Mouse (Mus musculus) lung, embryonic 14.5 days (tissue): ENCODE data around the gene Sos2. TPM values are rescaled to one million over a fixed set of nuclear protein-coding genes. Genes with fewer than 3 reads are reported as not detected.
A peak's percentile ranks its signal among the peaks of the same experiment; 100 is the strongest.

ENCODE experiments used
- ATAC-seq: fragments of 200-750 bp; cut with Nextera tagmentation; 2 replicates; pipeline ENCODE4 v1.8.0; 2017; ENCODE audit warnings: mild to moderate bottlenecking, moderate TSS enrichment, moderate library complexity; ENCODE audit not compliant: insufficient read depth
- DNase-seq: peaks from one replicate; pipeline ENCODE4 v3.0.0-alpha.2; 2015
- H3K27ac ChIP-seq: fragments of 300-500 bp; sonication (generic); 2 replicates; pipeline ENCODE4 v1.5.1; 2014; ENCODE audit warnings: low read depth, mild to moderate bottlenecking, moderate library complexity
- H3K27me3 ChIP-seq: fragments of 300-500 bp; sonication (generic); 2 replicates; pipeline ENCODE4 v1.6.1; 2014; ENCODE audit warnings: low read length, control low read depth; ENCODE audit not compliant: insufficient read depth
- H3K36me3 ChIP-seq: fragments of 300-500 bp; sonication (generic); 2 replicates; pipeline ENCODE4 v1.6.1; 2014; ENCODE audit warnings: control low read depth; ENCODE audit not compliant: insufficient read depth
- H3K4me1 ChIP-seq: fragments of 300-500 bp; sonication (generic); 2 replicates; pipeline ENCODE4 v1.6.1; 2014; ENCODE audit warnings: antibody characterized with exemption, control low read depth; ENCODE audit not compliant: insufficient read depth
- H3K4me2 ChIP-seq: fragments of 300-500 bp; sonication (generic); 2 replicates; pipeline ENCODE4 v1.6.1; 2014; ENCODE audit warnings: mild to moderate bottlenecking
- H3K4me3 ChIP-seq: fragments of 300-500 bp; sonication (generic); 2 replicates; pipeline ENCODE4 v1.5.1; 2014; ENCODE audit warnings: low read depth, low read length
- H3K9ac ChIP-seq: fragments of 300-500 bp; sonication (generic); 2 replicates; pipeline ENCODE4 v1.6.1; 2014
- H3K9me3 ChIP-seq: fragments of 300-500 bp; sonication (generic); 2 replicates; pipeline ENCODE4 v1.6.1; 2016; ENCODE audit warnings: low read depth, low read length, control low read depth
- CTCF ChIP-seq: IDR thresholded peaks from 2 replicates; pipeline ENCODE4 v1.5.1; 2016; ENCODE audit warnings: antibody characterized with exemption, low read depth
- whole genome bisulfite sequencing: fragments of 180-500 bp; shearing (Covaris S2); extraction: QIAGEN DNeasy Blood & Tissue Kit; methylation state at CpG from one replicate; pipeline ENCODE4 v1.1.7; 2014; 5-methylcytosine and 5-hydroxymethylcytosine counted together
- polyA plus RNA-seq: library from polyadenylated mRNA; unstranded; fragments of >200 nt; fragmentation: Nextera tagmentation; extraction: Ambion mirVana; gene quantifications from 2 replicates; pipeline ENCODE4 v1.2.1, GENCODE M21; 2014

The Sos2 gene
- polyA plus RNA-seq, 1 experiment from 2014 or later, result 13.0 TPM

DNA sequence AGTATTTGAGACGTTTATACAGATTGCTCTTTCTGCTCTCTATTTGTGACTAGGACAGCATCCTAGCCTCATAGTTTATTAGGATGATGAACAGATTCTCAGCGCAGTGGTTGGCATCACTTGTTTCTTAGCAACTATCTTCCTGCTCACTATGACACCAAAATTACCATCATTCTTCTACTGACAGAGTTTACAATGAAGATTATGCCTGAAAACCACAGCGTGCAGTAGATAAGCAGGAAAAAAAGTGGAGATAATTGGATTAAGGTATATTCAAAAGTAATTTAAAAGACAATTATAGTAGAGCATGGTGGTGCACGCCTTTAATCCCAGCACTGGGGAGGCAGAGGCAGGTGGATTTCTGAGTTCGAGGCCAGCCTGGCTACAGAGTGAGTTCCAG, 88.5 kb downstream of the Sos2 start:
- TF ChIP-seq CTCF, result no peak
- Histone ChIP-seq H3K27ac (no peak overlapping the region), H3K27me3 (no peaks in the 10 kb centered on the region), H3K36me3 (peaks cover 28% of the 10 kb centered on the region; the same call in 1 of the 2 replicates), H3K9me3 (no peaks in the 10 kb centered on the region), H3K9ac (no peak overlapping the region), H3K4me2 (no peak overlapping the region), H3K4me3 (no peak overlapping the region), H3K4me1 (no peaks in the 10 kb centered on the region)
- ATAC-seq (no peak), DNase-seq (no peak)
- WGBS, result 81% methylated on average over 5 of the region's 5 CpGs

- H3K27me3 ChIP-seq, result no peaks in the 10 kb centered on the region
- TF ChIP-seq CTCF, result no peak
- H3K4me1 ChIP-seq, result no peaks in the 10 kb centered on the region
- H3K27ac ChIP-seq, result peak overlapping the region; percentile 68
- peak overlapping the region; percentile 58 for H3K4me3 ChIP-seq
- H3K4me2 ChIP-seq, result peak overlapping the region; percentile 69
- peak; percentile 18; the same call in 1 of the 2 replicates for ATAC-seq
- H3K36me3 ChIP-seq, result peaks cover 54% of the 10 kb centered on the region
- no peaks in the 10 kb centered on the region for H3K9me3 ChIP-seq
- WGBS, result 41% methylated on average over 5 of the region's 5 CpGs
- no peak for DNase-seq
- H3K9ac ChIP-seq, result peak overlapping the region; percentile 66; the same call in 1 of the 2 replicates
Measured at GRCm38 (mm10) chr12:69583270-69583629, 98.4 kb downstream of the Sos2 start.

GRCm38 (mm10) chr12:69582613-69583269, 98.9 kb downstream of the Sos2 start, which contains the start of gene Vcpkmt:
Gene Vcpkmt (minus strand): TSS chr12:69583028.
- peaks cover 57% of the 10 kb centered on the region for H3K36me3 ChIP-seq
- no peaks in the 10 kb centered on the region for H3K27me3 ChIP-seq
- H3K4me1 ChIP-seq, result no peaks in the 10 kb centered on the region
- TF ChIP-seq CTCF, result no peak
- ATAC-seq (peak; percentile 99), DNase-seq (peak; percentile 97)
- peak within 1 kb of the TSS; percentile 66 for H3K9ac ChIP-seq
- peak within 1 kb of the TSS; percentile 69 for H3K4me2 ChIP-seq
- H3K4me3 ChIP-seq, result peak within 1 kb of the TSS; percentile 58
- under 1% methylated on average over 56 of the region's 56 CpGs for WGBS
- peak within 1 kb of the TSS; percentile 68 for H3K27ac ChIP-seq
- no peaks in the 10 kb centered on the region for H3K9me3 ChIP-seq

GRCm38 (mm10) chr12:69582216-69582612, 99.4 kb downstream of the Sos2 start:
- TF ChIP-seq CTCF, result no peak
- Histone ChIP-seq H3K4me2 (peak overlapping the region; percentile 69), H3K9me3 (no peaks in the 10 kb centered on the region), H3K27ac (peak overlapping the region; percentile 16; the same call in 1 of the 2 replicates), H3K27me3 (no peaks in the 10 kb centered on the region), H3K9ac (peak overlapping the region; percentile 66), H3K4me1 (no peaks in the 10 kb centered on the region), H3K4me3 (peak overlapping the region; percentile 58), H3K36me3 (peaks cover 59% of the 10 kb centered on the region)
- 16% methylated on average over 9 of the region's 9 CpGs for WGBS
- no peak for DNase-seq
- no peak for ATAC-seq

DNA sequence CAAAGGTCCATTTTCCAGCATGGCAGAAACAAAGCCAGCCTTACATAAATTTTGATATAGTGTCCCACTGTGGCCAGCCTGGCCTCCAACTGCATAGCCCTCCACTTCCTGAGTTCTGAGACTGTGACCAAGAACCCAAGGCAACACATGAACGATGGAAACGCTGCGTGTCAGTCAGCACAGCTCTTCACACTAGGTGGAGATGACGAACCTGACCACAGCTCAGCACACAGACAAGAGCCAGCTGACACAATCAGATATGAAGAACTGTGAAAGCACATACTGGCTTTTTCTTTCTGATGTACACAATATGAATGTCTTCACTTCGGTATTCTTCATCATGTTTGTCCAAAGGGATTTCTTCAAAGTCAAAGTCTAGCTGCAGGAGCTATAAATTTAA, 102.0 kb downstream of the Sos2 start:
- 88% methylated on average over 5 of the region's 5 CpGs for WGBS
- peaks cover 49% of the 10 kb centered on the region for H3K36me3 ChIP-seq
- DNase-seq, result no peak

GRCm38 (mm10) chr12:69576120-69576627, 105.5 kb downstream of the Sos2 start:
- no peak for TF ChIP-seq CTCF
- Histone ChIP-seq H3K9me3 (no peaks in the 10 kb centered on the region), H3K27ac (no peak overlapping the region), H3K27me3 (no peaks in the 10 kb centered on the region), H3K36me3 (peaks cover 43% of the 10 kb centered on the region), H3K4me1 (no peaks in the 10 kb centered on the region), H3K4me2 (no peak overlapping the region), H3K4me3 (no peak overlapping the region), H3K9ac (no peak overlapping the region)
- 78% methylated on average over 9 of the region's 9 CpGs for WGBS
- DNase-seq, result no peak
- no peak for ATAC-seq

More for the DNA sequence above, 102.0 kb downstream of the Sos2 start:
- no peak for TF ChIP-seq CTCF
- no peaks in the 10 kb centered on the region for H3K27me3 ChIP-seq
- no peak for ATAC-seq
- H3K4me2 ChIP-seq, result no peak overlapping the region
- no peak overlapping the region for H3K4me3 ChIP-seq
- H3K27ac ChIP-seq, result no peak overlapping the region
- no peaks in the 10 kb centered on the region for H3K4me1 ChIP-seq
- H3K9ac ChIP-seq, result no peak overlapping the region
- no peaks in the 10 kb centered on the region for H3K9me3 ChIP-seq
